Mouse (Mus musculus): Measurements from ENCODE around the gene Cltc. TPM values are rescaled to one million over a fixed set of nuclear protein-coding genes. Genes with fewer than 3 reads are reported as not detected.
"Not testable (repeated sequence)": the region's sequence is repeated elsewhere in the genome, so short reads cannot be mapped to it uniquely, and the experiment has no call there.

Cltc gene
- polyA plus RNA-seq, 1 experiment from 2014 or later = 119 TPM

GRCm38 (mm10) chr11:86745634-86746404 lies 11.5 kb downstream of the Cltc start:
- 57% methylated on average over 3 of the region's 3 CpGs for WGBS
- H3K4me1 ChIP-seq (ENCODE audit: control insufficient read depth, insufficient read depth, low read length) = peaks cover 41% of the 10 kb centered on the region
- H3K4me3 ChIP-seq (ENCODE audit: low read length) = no peak overlapping the region
- no peaks in the 10 kb centered on the region for H3K36me3 ChIP-seq (ENCODE audit: control insufficient read depth, insufficient read depth)
- ATAC-seq (replicated peaks; ENCODE audit: extremely low read depth, insufficient read depth, low FRiP score) = no peak
- H3K27me3 ChIP-seq (ENCODE audit: control insufficient read depth, insufficient read depth, low read length) = no peaks in the 10 kb centered on the region
- no peak overlapping the region for H3K27ac ChIP-seq (ENCODE audit: low read length)
- no peak overlapping the region for H3K4me2 ChIP-seq (ENCODE audit: low read depth, low read length)
- no peaks in the 10 kb centered on the region for H3K9me3 ChIP-seq (replicated peaks; ENCODE audit: control insufficient read depth, low read length)
- H3K9ac ChIP-seq (ENCODE audit: low read length) = no peak overlapping the region

- Histone ChIP-seq H3K27ac (ENCODE audit: low read length) (peak overlapping the region; percentile 72), H3K4me3 (ENCODE audit: low read length) (no peak overlapping the region), H3K4me1 (ENCODE audit: control insufficient read depth, insufficient read depth, low read length) (peaks cover 32% of the 10 kb centered on the region), H3K27me3 (ENCODE audit: control insufficient read depth, insufficient read depth, low read length) (no peaks in the 10 kb centered on the region), H3K9me3 (replicated peaks; ENCODE audit: control insufficient read depth, low read length) (no peaks in the 10 kb centered on the region), H3K4me2 (ENCODE audit: low read depth, low read length) (peak overlapping the region; percentile 34), H3K9ac (ENCODE audit: low read length) (peak overlapping the region; percentile 29; the same call in 1 of the 2 replicates), H3K36me3 (ENCODE audit: control insufficient read depth, insufficient read depth) (no peaks in the 10 kb centered on the region)
- WGBS = 8% methylated on average over 2 of the region's 2 CpGs
- peak; percentile 56 for ATAC-seq (replicated peaks; ENCODE audit: extremely low read depth, insufficient read depth, low FRiP score)
Observed at GRCm38 (mm10) chr11:86742605-86743004, 14.8 kb downstream of the Cltc start.

- Histone ChIP-seq H3K4me1 (ENCODE audit: control insufficient read depth, insufficient read depth, low read length) (peaks cover 28% of the 10 kb centered on the region), H3K9me3 (replicated peaks; ENCODE audit: control insufficient read depth, low read length) (no peaks in the 10 kb centered on the region), H3K27me3 (ENCODE audit: control insufficient read depth, insufficient read depth, low read length) (no peaks in the 10 kb centered on the region), H3K36me3 (ENCODE audit: control insufficient read depth, insufficient read depth) (no peaks in the 10 kb centered on the region), H3K4me2 (ENCODE audit: low read depth, low read length) (no peak overlapping the region), H3K9ac (ENCODE audit: low read length) (no peak overlapping the region), H3K4me3 (ENCODE audit: low read length) (no peak overlapping the region), H3K27ac (ENCODE audit: low read length) (no peak overlapping the region)
- ATAC-seq (replicated peaks; ENCODE audit: extremely low read depth, insufficient read depth, low FRiP score) = no peak
- WGBS = 96% methylated on average over 5 of the region's 5 CpGs
Observed at GRCm38 (mm10) chr11:86741505-86741904, 15.9 kb downstream of the Cltc start.

GRCm38 (mm10) chr11:86739470-86739869 lies 17.9 kb downstream of the Cltc start:
- 0 out of 2 replicates have a peak, but pooled peaks cover 2% of the 10 kb centered on the region for H3K36me3 ChIP-seq (ENCODE audit: control insufficient read depth, insufficient read depth)
- no peak overlapping the region for H3K4me2 ChIP-seq (ENCODE audit: low read depth, low read length)

GRCm38 (mm10) chr11:86738956-86739355 lies 18.4 kb downstream of the Cltc start:
- Histone ChIP-seq H3K27ac (ENCODE audit: low read length) (no peak overlapping the region), H3K9me3 (replicated peaks; ENCODE audit: control insufficient read depth, low read length) (no peaks in the 10 kb centered on the region), H3K36me3 (ENCODE audit: control insufficient read depth, insufficient read depth) (0 out of 2 replicates have a peak, but pooled peaks cover 2% of the 10 kb centered on the region), H3K4me1 (ENCODE audit: control insufficient read depth, insufficient read depth, low read length) (peaks cover 30% of the 10 kb centered on the region), H3K9ac (ENCODE audit: low read length) (no peak overlapping the region), H3K4me3 (ENCODE audit: low read length) (no peak overlapping the region), H3K4me2 (ENCODE audit: low read depth, low read length) (no peak overlapping the region), H3K27me3 (ENCODE audit: control insufficient read depth, insufficient read depth, low read length) (no peaks in the 10 kb centered on the region)
- ATAC-seq (replicated peaks; ENCODE audit: extremely low read depth, insufficient read depth, low FRiP score) = no peak
- 90% methylated on average over 1 of the region's 1 CpGs for WGBS

More at GRCm38 (mm10) chr11:86739470-86739869, 17.9 kb downstream of the Cltc start:
- H3K27me3 ChIP-seq (ENCODE audit: control insufficient read depth, insufficient read depth, low read length) = no peaks in the 10 kb centered on the region
- peaks cover 30% of the 10 kb centered on the region for H3K4me1 ChIP-seq (ENCODE audit: control insufficient read depth, insufficient read depth, low read length)
- no peak overlapping the region for H3K9ac ChIP-seq (ENCODE audit: low read length)
- H3K9me3 ChIP-seq (replicated peaks; ENCODE audit: control insufficient read depth, low read length) = no peaks in the 10 kb centered on the region
- H3K4me3 ChIP-seq (ENCODE audit: low read length) = no peak overlapping the region
- H3K27ac ChIP-seq (ENCODE audit: low read length) = no peak overlapping the region
- ATAC-seq (replicated peaks; ENCODE audit: extremely low read depth, insufficient read depth, low FRiP score) = no peak
- WGBS = 62% methylated on average over 2 of the region's 2 CpGs

GRCm38 (mm10) chr11:86738308-86738707 lies 19.1 kb downstream of the Cltc start:
- not testable (repeated sequence) for H3K9me3 ChIP-seq (replicated peaks; ENCODE audit: control insufficient read depth, low read length); H3K9ac ChIP-seq (ENCODE audit: low read length); H3K4me3 ChIP-seq (ENCODE audit: low read length); H3K27ac ChIP-seq (ENCODE audit: low read length); ATAC-seq (replicated peaks; ENCODE audit: extremely low read depth, insufficient read depth, low FRiP score); H3K36me3 ChIP-seq (ENCODE audit: control insufficient read depth, insufficient read depth); H3K4me2 ChIP-seq (ENCODE audit: low read depth, low read length); H3K27me3 ChIP-seq (ENCODE audit: control insufficient read depth, insufficient read depth, low read length)
- peaks cover 25% of the 10 kb centered on the region for H3K4me1 ChIP-seq (ENCODE audit: control insufficient read depth, insufficient read depth, low read length)
- WGBS = 95% methylated on average over 1 of the region's 1 CpGs

- 78% methylated on average over 8 of the region's 8 CpGs for WGBS
Observed at GRCm38 (mm10) chr11:86737301-86738000, 19.9 kb downstream of the Cltc start.

GRCm38 (mm10) chr11:86734993-86735392 lies 22.4 kb downstream of the Cltc start:
- Histone ChIP-seq H3K9me3 (replicated peaks; ENCODE audit: control insufficient read depth, low read length) (no peaks in the 10 kb centered on the region), H3K4me2 (ENCODE audit: low read depth, low read length) (no peak overlapping the region), H3K27ac (ENCODE audit: low read length) (no peak overlapping the region), H3K4me3 (ENCODE audit: low read length) (no peak overlapping the region), H3K36me3 (ENCODE audit: control insufficient read depth, insufficient read depth) (peaks cover 8% of the 10 kb centered on the region), H3K9ac (ENCODE audit: low read length) (no peak overlapping the region), H3K27me3 (ENCODE audit: control insufficient read depth, insufficient read depth, low read length) (no peaks in the 10 kb centered on the region), H3K4me1 (ENCODE audit: control insufficient read depth, insufficient read depth, low read length) (peaks cover 24% of the 10 kb centered on the region)
- ATAC-seq (replicated peaks; ENCODE audit: extremely low read depth, insufficient read depth, low FRiP score) = no peak
- WGBS = 73% methylated on average over 4 of the region's 4 CpGs

More at GRCm38 (mm10) chr11:86737301-86738000, 19.9 kb downstream of the Cltc start:
- Histone ChIP-seq H3K9me3 (replicated peaks; ENCODE audit: control insufficient read depth, low read length) (no peaks in the 10 kb centered on the region), H3K36me3 (ENCODE audit: control insufficient read depth, insufficient read depth) (peaks cover 6% of the 10 kb centered on the region; the same call in 1 of the 2 replicates), H3K4me2 (ENCODE audit: low read depth, low read length) (no peak overlapping the region), H3K27me3 (ENCODE audit: control insufficient read depth, insufficient read depth, low read length) (no peaks in the 10 kb centered on the region), H3K9ac (ENCODE audit: low read length) (no peak overlapping the region), H3K27ac (ENCODE audit: low read length) (no peak overlapping the region), H3K4me1 (ENCODE audit: control insufficient read depth, insufficient read depth, low read length) (peaks cover 18% of the 10 kb centered on the region), H3K4me3 (ENCODE audit: low read length) (no peak overlapping the region)
- ATAC-seq (replicated peaks; ENCODE audit: extremely low read depth, insufficient read depth, low FRiP score) = no peak

Measured in heart, embryonic 16.5 days (tissue).